Mouse (Mus musculus) splenic B cell, adult 2 months (primary cell): ENCODE data around the gene Gmds.
A peak's percentile ranks its signal among the peaks of the same experiment; 100 is the strongest.

ENCODE experiments used
- DNase-seq: peaks from one replicate; pipeline ENCODE4 v3.0.0-alpha.2; 2011; ENCODE audit warnings: low read depth, low spot score
- H3K27me3 ChIP-seq: 2 replicates; pipeline ENCODE4 v1.6.1; 2012; ENCODE audit warnings: mild to moderate bottlenecking, low read length, moderate library complexity, mixed read lengths; ENCODE audit not compliant: control insufficient read depth, poor library complexity, insufficient read depth, severe bottlenecking
- H3K36me3 ChIP-seq: 2 replicates; pipeline ENCODE4 v1.6.1; 2012; ENCODE audit warnings: mild to moderate bottlenecking, low read length, moderate library complexity, mixed read lengths; ENCODE audit not compliant: control insufficient read depth, poor library complexity, insufficient read depth, severe bottlenecking

Gmds gene

GRCm38 (mm10) chr13:31809701-31810100, 528.8 kb downstream of the Gmds start:
- Histone ChIP-seq H3K36me3 (no peaks in the 10 kb centered on the region), H3K27me3 (no peaks in the 10 kb centered on the region)
- DNase-seq, result no peak

- peak; percentile 20 for DNase-seq
- Histone ChIP-seq H3K27me3 (no peaks in the 10 kb centered on the region), H3K36me3 (no peaks in the 10 kb centered on the region)
These were observed 529.6 kb downstream of the Gmds start for GRCm38 (mm10) chr13:31808804-31809420.

- peak; percentile 51 for DNase-seq
- no peaks in the 10 kb centered on the region for H3K36me3 ChIP-seq
- no peaks in the 10 kb centered on the region for H3K27me3 ChIP-seq
These were observed 530.3 kb downstream of the Gmds start for GRCm38 (mm10) chr13:31808116-31808803.

- no peak for DNase-seq
- H3K36me3 ChIP-seq, result no peaks in the 10 kb centered on the region
- H3K27me3 ChIP-seq, result no peaks in the 10 kb centered on the region
These were observed 530.8 kb downstream of the Gmds start for GRCm38 (mm10) chr13:31807736-31808115.

GRCm38 (mm10) chr13:31806890-31807735, 531.4 kb downstream of the Gmds start:
- no peaks in the 10 kb centered on the region for H3K36me3 ChIP-seq
- H3K27me3 ChIP-seq, result no peaks in the 10 kb centered on the region; the same call in 1 of the 2 replicates
- DNase-seq, result peak; percentile 50

- Histone ChIP-seq H3K27me3 (no peaks in the 10 kb centered on the region; the same call in 1 of the 2 replicates), H3K36me3 (no peaks in the 10 kb centered on the region)
- DNase-seq, result peak; percentile 46
These were observed 532.1 kb downstream of the Gmds start, which contains the start of gene Foxc1 for GRCm38 (mm10) chr13:31806428-31806832. Foxc1 (plus strand) TSS chr13:31806633.

- peak; percentile 14 for DNase-seq
- Histone ChIP-seq H3K36me3 (no peaks in the 10 kb centered on the region), H3K27me3 (no peaks in the 10 kb centered on the region; the same call in 1 of the 2 replicates)
These were observed 532.6 kb downstream of the Gmds start for GRCm38 (mm10) chr13:31805831-31806427.

- H3K27me3 ChIP-seq, result no peaks in the 10 kb centered on the region; the same call in 1 of the 2 replicates
These were observed 534.0 kb downstream of the Gmds start for GRCm38 (mm10) chr13:31804571-31804970.

GRCm38 (mm10) chr13:31803166-31804093, 535.1 kb downstream of the Gmds start:
- Histone ChIP-seq H3K36me3 (no peaks in the 10 kb centered on the region), H3K27me3 (no peaks in the 10 kb centered on the region; the same call in 1 of the 2 replicates)
- DNase-seq, result peak; percentile 10

More at GRCm38 (mm10) chr13:31804571-31804970, 534.0 kb downstream of the Gmds start:
- no peaks in the 10 kb centered on the region for H3K36me3 ChIP-seq
- peak; percentile 15 for DNase-seq

- H3K27me3 ChIP-seq, result no peaks in the 10 kb centered on the region; the same call in 1 of the 2 replicates
- DNase-seq, result peak; percentile 19
These were observed 536.1 kb downstream of the Gmds start for GRCm38 (mm10) chr13:31802447-31802846.

GRCm38 (mm10) chr13:31801703-31802305, 536.7 kb downstream of the Gmds start:
- no peaks in the 10 kb centered on the region for H3K36me3 ChIP-seq
- H3K27me3 ChIP-seq, result no peaks in the 10 kb centered on the region; the same call in 1 of the 2 replicates
- peak; percentile 25 for DNase-seq

More at GRCm38 (mm10) chr13:31802447-31802846, 536.1 kb downstream of the Gmds start:
- no peaks in the 10 kb centered on the region for H3K36me3 ChIP-seq

- no peaks in the 10 kb centered on the region; the same call in 1 of the 2 replicates for H3K27me3 ChIP-seq
- peak; percentile 81 for DNase-seq
- no peaks in the 10 kb centered on the region for H3K36me3 ChIP-seq
These were observed 537.7 kb downstream of the Gmds start for GRCm38 (mm10) chr13:31800581-31801576.
